In genomic region chr16:87103599-87103998, GRCm38 (mm10) we compare ENCODE assay signal across 17 mouse cellular contexts.
"Had no signal": no experiment of that assay in that cellular context is flagged by ENCODE, and none has a peak within 500 bp of the region (broad histone marks: within the 10 kb centered on the region; RNA-seq: fewer than 3 reads in every experiment).

No protein-coding gene starts in this region.

- H3K36me3 ChIP-seq: liver, embryonic 13.5 days; midbrain, embryonic 12.5 days; midbrain, embryonic 15.5 days; neural tube, embryonic 13.5 days had no signal

- H3K4me1 ChIP-seq: liver, embryonic 13.5 days; midbrain, embryonic 12.5 days; midbrain, embryonic 15.5 days; neural tube, embryonic 13.5 days had no signal

- DNase-seq: kidney, adult 2 months; kidney, postnatal 25 days; layer of hippocampus, adult 9-11 months; liver, embryonic 13.5 days; lung, adult 2 months; lung, postnatal 10 days; retina, postnatal 1 day; right cerebral cortex, postnatal 25 days; spleen, adult 18-20 months; thymus, postnatal 25 days had no signal

- H3K4me3 ChIP-seq: layer of hippocampus, adult 2 months; liver, embryonic 13.5 days; midbrain, embryonic 12.5 days; midbrain, embryonic 15.5 days; neural tube, embryonic 13.5 days had no signal

- H3K9me3 ChIP-seq: liver, embryonic 13.5 days; midbrain, embryonic 12.5 days; midbrain, embryonic 15.5 days; neural tube, embryonic 13.5 days had no signal

- H3K27me3 ChIP-seq: liver, embryonic 13.5 days; midbrain, embryonic 12.5 days; midbrain, embryonic 15.5 days; neural tube, embryonic 13.5 days had no signal

- ATAC-seq: inflammation-experienced regulatory T-cells, adult 6 months; midbrain, embryonic 15.5 days had no signal

- H3K9ac ChIP-seq: liver, embryonic 13.5 days; midbrain, embryonic 12.5 days; midbrain, embryonic 15.5 days; neural tube, embryonic 13.5 days had no signal

- H3K4me2 ChIP-seq: liver, embryonic 13.5 days; midbrain, embryonic 12.5 days; midbrain, embryonic 15.5 days; neural tube, embryonic 13.5 days had no signal

- H3K27ac ChIP-seq: kidney, postnatal 0 days; layer of hippocampus, adult 2 months; liver, embryonic 13.5 days; macrophage; midbrain, embryonic 12.5 days; midbrain, embryonic 15.5 days; neural tube, embryonic 13.5 days had no signal
